In the genomic region with DNA sequence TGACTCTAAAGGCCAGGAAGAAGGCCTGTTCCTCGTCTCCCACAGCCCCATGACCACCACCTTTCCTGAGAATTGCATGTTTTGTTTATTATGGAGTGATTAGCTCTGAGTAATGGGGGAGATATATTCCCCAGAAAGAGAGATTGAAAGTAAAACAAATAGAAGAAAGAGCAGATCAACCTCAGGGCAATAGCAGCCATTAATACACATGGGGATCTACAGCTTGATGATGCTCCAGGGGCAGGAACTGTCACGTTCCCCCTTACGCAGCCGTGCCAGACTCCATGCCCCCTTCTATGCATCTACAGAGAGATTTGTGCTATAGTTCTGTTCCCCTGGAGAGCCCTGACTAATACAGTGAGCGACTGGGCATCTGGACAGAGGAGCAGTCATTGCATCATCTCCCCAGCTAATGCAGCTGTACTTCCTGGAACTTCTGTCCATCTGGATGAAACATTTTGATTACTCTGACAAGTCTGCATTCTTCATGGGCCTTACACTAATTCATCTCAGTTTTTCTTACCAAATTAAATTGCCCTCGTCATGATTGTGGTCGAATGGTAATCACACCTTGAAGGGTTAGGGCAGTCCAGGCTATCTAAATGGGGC, we compare ENCODE assay signal across 15 mouse cellular contexts.
"Had no signal": no experiment of that assay in that cellular context is flagged by ENCODE, and none has a peak within 500 bp of the region (broad histone marks: within the 10 kb centered on the region; RNA-seq: fewer than 3 reads in every experiment).

No protein-coding gene starts in this region.

- H3K4me3 ChIP-seq: layer of hippocampus, adult 2 months; limb, embryonic 13.5 days; megakaryocyte, embryonic 14.5 days; midbrain, embryonic 12.5 days had no signal

- H3K9ac ChIP-seq: limb, embryonic 13.5 days; liver, embryonic 14.5 days; midbrain, embryonic 12.5 days had no signal

- DNase-seq: kidney, postnatal 10 days; kidney, postnatal 4 days; left cerebral cortex, postnatal 4 days; lung, adult 18-20 months; lung, postnatal 4 days; right cerebral cortex, adult 18-20 months; right cerebral cortex, postnatal 25 days; thymus, postnatal 4 days had no signal

- H3K4me1 ChIP-seq: limb, embryonic 13.5 days; midbrain, embryonic 12.5 days had no signal

- H3K36me3 ChIP-seq: limb, embryonic 13.5 days; midbrain, embryonic 12.5 days had no signal

- ATAC-seq: midbrain, embryonic 16.5 days had no signal

- H3K4me2 ChIP-seq: limb, embryonic 13.5 days; midbrain, embryonic 12.5 days had no signal

- H3K27ac ChIP-seq: layer of hippocampus, adult 2 months; limb, embryonic 13.5 days; liver, embryonic 14.5 days; midbrain, embryonic 12.5 days; stomach, postnatal 0 days had no signal

- H3K9me3 ChIP-seq: limb, embryonic 13.5 days; megakaryocyte, embryonic 14.5 days; midbrain, embryonic 12.5 days had no signal

- H3K27me3 ChIP-seq: limb, embryonic 13.5 days; midbrain, embryonic 12.5 days had no signal
